Mouse (Mus musculus) stomach, embryonic 14.5 days (tissue): ENCODE measurements around the gene Dcp1a. TPM values are rescaled to one million over a fixed set of nuclear protein-coding genes. Genes with fewer than 3 reads are reported as not detected.

Source experiments
- ATAC-seq: fragments of 200-750 bp; cut with Nextera tagmentation; 2 replicates; pipeline ENCODE4 v1.8.0; 2017; ENCODE audit warnings: low read depth, moderate TSS enrichment; ENCODE audit not compliant: insufficient number of reproducible peaks, insufficient read depth, low FRiP score
- H3K27ac ChIP-seq: fragments of 300-500 bp; sonication (generic); 2 replicates; pipeline ENCODE4 v1.5.1; 2014; ENCODE audit warnings: mild to moderate bottlenecking, low read length, moderate library complexity, mixed read lengths
- H3K27me3 ChIP-seq: fragments of 300-500 bp; sonication (generic); 2 replicates; pipeline ENCODE4 v1.6.1; 2014; ENCODE audit warnings: low read length, control low read depth, mixed read lengths; ENCODE audit not compliant: control insufficient read depth, insufficient read depth
- H3K36me3 ChIP-seq: fragments of 300-500 bp; sonication (generic); 2 replicates; pipeline ENCODE4 v1.6.1; 2014; ENCODE audit warnings: mild to moderate bottlenecking, control low read depth, low read length, moderate library complexity, mixed read lengths; ENCODE audit not compliant: control insufficient read depth, insufficient read depth
- H3K4me1 ChIP-seq: fragments of 300-500 bp; sonication (generic); 2 replicates; pipeline ENCODE4 v1.6.1; 2014; ENCODE audit warnings: low read length, control low read depth, mixed read lengths; ENCODE audit not compliant: control insufficient read depth, insufficient read depth
- H3K4me2 ChIP-seq: fragments of 300-500 bp; sonication (generic); replicated peaks from 2 replicates; pipeline ENCODE4 v1.6.1; 2014; ENCODE audit warnings: low read depth, low read length, control low read depth
- H3K4me3 ChIP-seq: fragments of 300-500 bp; sonication (generic); 2 replicates; pipeline ENCODE4 v1.5.1; 2014; ENCODE audit warnings: low read depth, low read length, control low read depth
- H3K9ac ChIP-seq: fragments of 300-500 bp; sonication (generic); replicated peaks from 2 replicates; pipeline ENCODE4 v1.6.1; 2014; ENCODE audit warnings: low read depth, mild to moderate bottlenecking, control low read depth, low read length, moderate library complexity, mixed read lengths
- H3K9me3 ChIP-seq: fragments of 300-500 bp; sonication (generic); 2 replicates; pipeline ENCODE4 v1.6.1; 2016; ENCODE audit warnings: low read depth, low read length, control low read depth; ENCODE audit not compliant: control insufficient read depth
- WGBS: fragments of 180-500 bp; shearing (Covaris S2); extraction: QIAGEN DNeasy Blood & Tissue Kit; methylation state at CpG from one replicate; pipeline ENCODE4 v1.1.7; 2014; 5-methylcytosine and 5-hydroxymethylcytosine counted together
- polyA plus RNA-seq: library from polyadenylated mRNA; unstranded; fragments of >200 nt; fragmentation: Nextera tagmentation; extraction: Ambion mirVana; gene quantifications from 2 replicates; pipeline ENCODE4 v1.2.1, GENCODE M21; 2014

Gene Dcp1a
- polyA plus RNA-seq, 1 experiment from 2014 or later: 35.5 TPM

DNA sequence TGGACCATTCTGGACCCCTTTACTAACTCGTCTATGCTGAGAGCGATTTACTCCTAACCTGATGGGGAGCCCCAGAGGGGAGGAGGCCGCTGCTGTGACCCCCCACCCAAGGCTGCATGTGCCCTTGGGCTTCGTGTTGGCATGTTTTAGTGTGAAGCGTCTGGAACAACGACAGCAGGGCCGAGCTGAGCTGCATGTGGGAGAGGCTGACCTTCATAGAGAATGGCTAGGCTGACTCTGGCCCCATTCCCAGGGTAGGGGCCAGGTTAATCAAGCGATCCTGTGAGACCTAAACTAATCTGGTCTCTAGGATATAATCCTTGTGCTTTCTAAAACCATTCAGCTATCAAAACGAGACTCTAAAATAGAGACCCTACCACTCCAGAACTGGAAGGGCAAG, 78.4 kb downstream of the Dcp1a start:
- Histone ChIP-seq H3K4me2 (no peak overlapping the region), H3K4me3 (no peak overlapping the region), H3K27ac (peak overlapping the region; percentile 44; the same call in 1 of the 2 replicates), H3K27me3 (no peaks in the 10 kb centered on the region), H3K36me3 (peaks cover 42% of the 10 kb centered on the region), H3K9me3 (no peaks in the 10 kb centered on the region), H3K4me1 (peaks cover 7% of the 10 kb centered on the region; the same call in 1 of the 2 replicates), H3K9ac (no peak overlapping the region)
- 72% methylated on average over 9 of the region's 9 CpGs for WGBS
- no peak for ATAC-seq

GRCm38 (mm10) chr14:30559321-30559850, 80.1 kb downstream of the Dcp1a start:
- Histone ChIP-seq H3K9me3 (no peaks in the 10 kb centered on the region), H3K27me3 (no peaks in the 10 kb centered on the region), H3K4me3 (no peak overlapping the region), H3K4me1 (peaks cover 7% of the 10 kb centered on the region; the same call in 1 of the 2 replicates), H3K4me2 (no peak overlapping the region), H3K36me3 (peaks cover 54% of the 10 kb centered on the region), H3K9ac (no peak overlapping the region), H3K27ac (no peak overlapping the region)
- ATAC-seq: no peak
- WGBS: 87% methylated on average over 17 of the region's 17 CpGs

DNA sequence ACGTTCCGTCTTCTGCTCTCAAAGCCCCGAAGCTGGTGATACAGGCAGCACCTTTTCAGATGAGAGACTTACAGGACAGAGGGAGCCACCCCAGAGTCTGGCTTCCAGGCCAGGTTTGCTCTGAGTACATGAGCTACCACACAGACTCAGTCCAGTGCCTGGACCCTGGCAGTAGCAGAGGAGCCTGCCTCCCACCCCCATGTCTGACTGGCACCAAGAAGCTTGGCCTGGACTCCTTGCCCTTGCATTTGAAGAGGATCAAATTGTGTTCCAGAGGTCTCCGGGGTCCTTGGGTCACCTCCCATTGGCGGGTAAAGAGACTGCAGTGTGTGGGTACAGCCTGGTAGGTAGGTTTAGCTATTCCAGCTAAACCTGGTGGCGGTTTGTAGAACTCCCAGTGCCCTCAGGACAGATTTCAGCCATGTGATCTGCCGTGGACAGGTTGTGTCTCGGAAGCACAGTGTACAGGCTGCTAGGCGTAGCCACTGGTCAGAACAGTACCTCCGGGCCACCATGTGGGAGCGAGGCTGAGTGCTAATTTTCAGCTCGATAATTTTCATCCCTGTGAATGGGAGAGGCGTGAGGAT, 81.6 kb downstream of the Dcp1a start:
- peak overlapping the region; percentile 10; the same call in 1 of the 2 replicates for H3K27ac ChIP-seq
- H3K9me3 ChIP-seq: no peaks in the 10 kb centered on the region
- H3K36me3 ChIP-seq: peaks cover 69% of the 10 kb centered on the region
- H3K9ac ChIP-seq: no peak overlapping the region
- 92% methylated on average over 13 of the region's 13 CpGs for WGBS
- ATAC-seq: no peak
- no peak overlapping the region for H3K4me2 ChIP-seq
- H3K27me3 ChIP-seq: no peaks in the 10 kb centered on the region
- H3K4me3 ChIP-seq: no peak overlapping the region
- peaks cover 7% of the 10 kb centered on the region; the same call in 1 of the 2 replicates for H3K4me1 ChIP-seq

GRCm38 (mm10) chr14:30561470-30562187, 82.3 kb downstream of the Dcp1a start:
- Histone ChIP-seq H3K4me3 (no peak overlapping the region), H3K9ac (0 out of 2 replicates have a peak overlapping the region, but pooled peaks have one; percentile 6), H3K4me2 (no peak overlapping the region), H3K27me3 (no peaks in the 10 kb centered on the region), H3K36me3 (peaks cover 76% of the 10 kb centered on the region), H3K27ac (peak overlapping the region; percentile 10; the same call in 1 of the 2 replicates), H3K9me3 (no peaks in the 10 kb centered on the region), H3K4me1 (peaks cover 7% of the 10 kb centered on the region; the same call in 1 of the 2 replicates)
- 84% methylated on average over 14 of the region's 14 CpGs for WGBS
- ATAC-seq: peak; percentile 68; the same call in 1 of the 2 replicates

DNA sequence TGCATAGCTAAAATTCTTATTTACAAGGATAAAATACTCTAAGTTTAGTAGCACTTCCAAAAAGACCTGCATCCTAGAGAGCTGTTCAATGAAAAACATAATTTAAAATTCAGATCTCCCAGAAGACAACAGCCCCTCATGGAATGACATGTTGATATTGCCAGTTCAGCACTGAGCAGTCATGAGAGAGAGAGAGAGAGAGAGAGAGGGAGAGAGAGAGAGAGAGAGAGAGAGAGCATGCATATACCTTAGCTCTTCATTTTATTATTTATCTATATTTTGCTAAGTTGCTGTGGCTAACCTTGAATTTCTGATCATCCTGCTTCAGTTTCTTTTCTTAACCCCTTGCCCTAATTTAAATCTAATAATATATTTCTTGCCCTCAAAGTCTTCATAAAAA, 83.0 kb downstream of the Dcp1a start:
- no peaks in the 10 kb centered on the region for H3K27me3 ChIP-seq
- no peak overlapping the region for H3K9ac ChIP-seq
- H3K27ac ChIP-seq: no peak overlapping the region
- H3K36me3 ChIP-seq: peaks cover 84% of the 10 kb centered on the region
- H3K9me3 ChIP-seq: no peaks in the 10 kb centered on the region
- H3K4me3 ChIP-seq: no peak overlapping the region
- no peak overlapping the region for H3K4me2 ChIP-seq
- no peak for ATAC-seq
- peaks cover 5% of the 10 kb centered on the region; the same call in 1 of the 2 replicates for H3K4me1 ChIP-seq

- WGBS: 89% methylated on average over 2 of the region's 2 CpGs
- peaks cover 87% of the 10 kb centered on the region for H3K36me3 ChIP-seq
- no peaks in the 10 kb centered on the region for H3K9me3 ChIP-seq
- H3K4me3 ChIP-seq: no peak overlapping the region
- H3K27me3 ChIP-seq: no peaks in the 10 kb centered on the region
- H3K4me1 ChIP-seq: no peaks in the 10 kb centered on the region
- H3K27ac ChIP-seq: no peak overlapping the region
- no peak overlapping the region for H3K4me2 ChIP-seq
- H3K9ac ChIP-seq: no peak overlapping the region
- ATAC-seq: no peak
Observed at GRCm38 (mm10) chr14:30564451-30564850, 85.1 kb downstream of the Dcp1a start.

DNA sequence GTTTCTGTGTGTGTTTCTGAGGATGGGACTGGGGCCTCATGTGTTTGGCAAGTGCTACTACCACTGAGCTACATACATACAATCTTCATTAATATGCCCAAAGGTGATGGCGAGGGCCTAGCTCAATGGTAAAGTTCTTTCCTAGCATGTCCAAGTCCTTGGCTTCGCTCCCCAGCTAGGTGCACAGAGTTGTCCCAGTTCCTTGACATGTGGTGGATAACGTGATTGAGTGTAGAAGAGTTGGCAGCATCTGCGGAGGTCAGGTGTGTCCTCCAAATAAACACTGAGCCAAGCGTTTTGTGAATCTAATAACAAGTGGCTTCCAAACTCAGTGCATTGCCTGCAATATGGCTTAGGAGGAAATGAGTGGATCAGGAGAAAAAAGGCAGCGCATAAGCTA, 87.0 kb downstream of the Dcp1a start:
- Histone ChIP-seq H3K4me2 (no peak overlapping the region), H3K9ac (no peak overlapping the region), H3K9me3 (no peaks in the 10 kb centered on the region), H3K4me1 (no peaks in the 10 kb centered on the region), H3K36me3 (peaks cover 86% of the 10 kb centered on the region), H3K27me3 (no peaks in the 10 kb centered on the region), H3K4me3 (no peak overlapping the region), H3K27ac (no peak overlapping the region)
- ATAC-seq: no peak
- WGBS: 86% methylated on average over 6 of the region's 6 CpGs

DNA sequence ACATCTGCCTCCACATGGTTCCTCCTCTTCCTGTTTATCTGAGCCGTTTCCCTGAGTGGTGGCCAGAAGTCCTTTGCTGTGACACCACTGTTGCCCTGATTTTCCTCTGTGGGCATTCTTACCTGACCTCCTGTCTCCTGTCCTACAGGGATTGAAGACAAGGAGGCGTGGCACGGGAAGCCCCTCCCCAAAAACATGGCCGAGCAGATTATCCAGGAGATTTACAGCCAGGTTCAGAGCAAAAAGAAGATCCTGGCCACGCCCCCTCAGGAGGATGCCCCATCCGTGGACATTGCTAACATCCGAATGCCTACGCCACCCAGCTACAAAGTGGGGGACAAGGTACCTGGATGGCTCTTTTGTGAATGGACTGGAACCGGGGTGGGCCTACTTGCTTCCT, 88.7 kb downstream of the Dcp1a start:
- no peak for ATAC-seq
- no peak overlapping the region for H3K4me3 ChIP-seq
- no peak overlapping the region for H3K4me2 ChIP-seq
- H3K9ac ChIP-seq: no peak overlapping the region
- H3K36me3 ChIP-seq: peaks cover 93% of the 10 kb centered on the region
- H3K27ac ChIP-seq: no peak overlapping the region
- WGBS: 87% methylated on average over 9 of the region's 9 CpGs
- H3K9me3 ChIP-seq: no peaks in the 10 kb centered on the region
- H3K4me1 ChIP-seq: no peaks in the 10 kb centered on the region
- H3K27me3 ChIP-seq: no peaks in the 10 kb centered on the region
